Mouse (Mus musculus) kidney, adult 8-10 months (tissue): ENCODE measurements around the gene Appl2.

Source experiments
- DNase-seq, 2 experiments: peaks; one replicate each; pipeline ENCODE4 v3.0.0; 2022

Gene Appl2

DNA sequence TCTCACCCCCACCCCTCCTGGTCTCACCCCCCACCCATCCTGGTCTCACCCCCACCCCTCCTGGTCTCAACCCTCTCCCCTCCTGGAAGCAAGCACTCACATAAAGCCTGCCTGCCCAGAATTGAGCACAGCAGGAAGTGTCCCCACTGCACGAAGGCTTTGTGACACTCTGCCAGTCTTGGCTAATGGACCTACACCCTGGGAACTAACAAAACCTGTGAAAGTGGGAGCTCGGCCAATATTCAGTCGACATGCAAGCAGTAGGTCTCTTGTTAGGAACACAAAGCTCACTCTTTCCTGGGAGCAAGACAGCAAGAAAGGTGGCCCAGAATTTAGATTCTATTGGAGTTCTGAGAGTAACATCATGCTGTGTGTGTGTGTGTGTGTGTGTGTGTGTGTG is 17.6 kb downstream of the Appl2 start:
- DNase-seq, result no peak

DNA sequence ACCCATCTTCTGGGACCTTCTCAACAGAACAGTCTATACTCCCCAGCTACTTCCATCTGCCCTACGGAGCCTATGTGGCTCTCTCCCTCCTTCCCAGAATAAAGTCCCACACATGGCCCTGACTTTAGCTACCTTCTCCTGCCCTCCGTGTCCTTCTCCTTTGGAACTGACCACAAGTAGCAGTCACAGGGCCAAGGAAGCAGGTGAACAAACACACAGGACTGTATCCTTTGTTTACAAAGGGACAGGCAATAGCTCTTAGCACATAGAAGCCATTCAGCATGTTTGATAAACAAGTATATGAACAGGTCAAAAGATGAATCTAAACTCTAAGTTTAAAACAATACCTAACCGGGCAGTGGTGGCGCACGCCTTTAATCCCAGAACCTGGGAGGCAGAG is 18.7 kb downstream of the Appl2 start:
- DNase-seq, result no peak

- no peak for DNase-seq
Measured at GRCm38 (mm10) chr10:83629190-83629781, 19.3 kb downstream of the Appl2 start.

DNA sequence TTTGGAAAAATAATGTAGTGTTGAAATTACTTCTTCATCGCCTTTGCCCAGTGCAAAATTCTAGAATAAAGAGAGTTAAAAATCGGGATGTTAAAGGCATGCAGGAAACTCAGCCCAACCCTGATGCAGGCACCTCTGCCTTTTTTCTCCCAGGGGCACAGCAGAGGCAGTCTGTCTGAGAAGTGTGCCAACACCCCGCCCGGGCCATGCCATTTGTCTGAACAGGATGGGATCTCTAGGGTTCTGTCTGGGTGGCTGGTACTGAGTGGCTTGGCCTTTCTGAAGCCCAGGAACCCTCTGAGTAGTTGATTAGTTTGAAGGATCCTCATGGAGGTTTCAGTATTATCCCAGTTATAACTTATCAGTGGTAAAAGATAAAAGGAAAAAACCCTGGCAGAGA is 20.3 kb downstream of the Appl2 start:
- no peak for DNase-seq

GRCm38 (mm10) chr10:83627113-83627687 is 21.3 kb downstream of the Appl2 start:
- no peak for DNase-seq

GRCm38 (mm10) chr10:83624841-83625240 is 23.7 kb downstream of the Appl2 start:
- DNase-seq, result no peak

- DNase-seq, result no peak
Measured at GRCm38 (mm10) chr10:83624065-83624464, 24.5 kb downstream of the Appl2 start.

DNA sequence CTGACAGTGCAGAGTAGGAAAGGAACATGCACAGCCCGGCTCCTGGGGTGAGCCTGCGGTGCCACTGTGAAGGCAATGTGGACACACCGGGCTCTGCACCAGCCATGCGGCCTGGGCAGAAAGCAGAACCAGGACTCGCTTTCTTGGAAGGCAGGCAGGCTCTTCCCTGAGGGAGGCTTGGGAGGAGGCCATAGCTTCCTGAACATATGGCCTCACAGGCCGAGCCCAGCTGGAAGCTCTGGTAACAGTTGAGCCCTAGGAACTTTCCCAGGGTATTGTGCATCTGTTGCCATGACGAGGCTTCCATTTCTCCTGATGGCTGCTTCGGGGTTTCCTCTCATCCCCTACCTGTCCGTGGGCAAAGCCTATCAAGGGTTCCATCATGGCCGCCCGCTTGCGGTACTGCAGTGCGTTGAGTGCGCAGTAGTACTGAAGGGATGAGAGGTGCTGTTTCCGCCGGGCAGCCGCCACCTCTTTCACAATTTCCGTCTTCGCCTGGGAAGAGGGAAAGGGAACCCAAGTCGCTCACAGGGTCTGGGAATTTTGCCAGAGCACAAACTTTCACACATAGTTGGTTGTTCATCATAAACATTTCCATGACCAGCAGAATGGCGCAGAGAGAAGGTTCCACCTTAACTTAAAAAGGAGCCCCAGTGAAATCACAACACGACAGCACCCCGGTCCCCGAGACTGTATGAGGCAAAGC is 28.0 kb downstream of the Appl2 start:
- DNase-seq, result no peak

DNA sequence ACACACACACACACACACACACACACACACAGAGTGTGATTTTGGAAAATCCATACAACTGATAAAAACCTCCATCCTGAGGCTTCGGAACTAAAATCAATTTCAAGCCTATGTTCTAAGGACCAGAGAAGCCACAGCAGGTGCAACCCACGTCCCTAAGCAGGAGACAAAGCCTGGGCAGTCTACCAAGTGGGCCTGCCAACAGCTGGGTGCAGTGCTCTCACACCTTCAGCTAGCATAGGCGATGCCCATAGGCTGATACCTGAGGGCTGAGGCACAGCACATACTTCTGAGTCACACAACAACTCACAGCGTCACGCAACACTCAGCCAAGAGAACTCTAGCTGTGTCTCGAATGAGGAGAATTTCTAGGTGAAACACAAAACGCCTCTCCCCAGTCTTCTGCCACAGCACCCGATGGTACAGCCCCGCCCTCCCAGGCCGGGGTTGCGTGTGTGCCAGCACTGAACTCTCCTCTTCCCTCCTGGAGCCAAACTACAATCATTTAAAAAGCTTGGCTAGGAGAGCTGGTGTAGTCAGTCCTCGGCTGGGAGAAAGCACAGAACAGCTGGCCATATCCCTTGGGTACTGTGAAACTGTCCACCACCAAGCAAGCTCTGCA is 29.6 kb downstream of the Appl2 start:
- DNase-seq, result no peak

- peak in 1 of 2 experiments; percentile 21 for DNase-seq
Measured at GRCm38 (mm10) chr10:83617366-83617765, 31.2 kb downstream of the Appl2 start.

DNA sequence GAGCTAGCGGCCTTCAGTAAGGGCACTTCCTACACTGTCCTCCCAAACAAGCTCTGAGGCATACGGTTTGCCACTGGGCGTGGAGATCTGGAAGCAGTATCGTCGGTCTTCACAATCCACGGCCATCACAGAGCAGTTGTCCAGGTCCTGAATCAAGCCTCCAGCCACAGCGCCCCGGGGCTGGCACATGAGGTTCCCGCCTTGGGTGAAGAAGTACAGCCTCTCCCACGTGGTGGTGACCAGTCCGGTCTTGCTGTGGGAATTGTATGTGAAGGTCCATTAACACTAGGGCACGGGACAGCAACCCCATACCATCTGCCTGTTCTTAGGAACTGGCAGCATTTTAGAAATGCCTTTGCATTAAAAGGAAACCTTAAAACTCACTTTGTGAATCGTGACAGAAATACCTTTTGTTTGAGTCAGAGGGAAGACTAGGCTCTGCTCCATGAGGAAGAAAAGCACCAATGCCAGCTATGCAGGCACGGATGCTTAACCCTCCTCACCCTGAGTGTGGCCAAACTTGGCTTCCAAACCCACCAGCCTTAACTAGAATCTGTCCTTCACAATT is 35.8 kb downstream of the Appl2 start:
- no peak for DNase-seq

DNA sequence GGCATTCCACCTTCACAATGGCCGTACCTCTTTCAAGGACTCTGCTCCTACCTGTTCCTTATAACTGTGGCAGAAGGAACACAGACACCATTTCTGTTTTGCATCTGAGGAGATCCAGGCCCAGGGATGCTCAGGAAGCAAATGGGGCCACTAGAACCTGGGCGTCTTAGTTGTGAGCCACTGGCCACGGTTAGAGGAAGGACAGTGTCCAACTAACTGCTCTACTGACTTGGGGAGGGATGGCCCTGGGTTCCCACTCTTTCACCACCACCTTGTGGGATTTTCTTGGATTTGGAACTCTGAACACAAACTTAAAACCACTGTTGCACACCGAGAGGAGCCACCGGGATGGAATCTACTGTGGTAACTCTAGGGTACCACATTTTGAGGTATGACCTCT is 36.7 kb downstream of the Appl2 start:
- no peak for DNase-seq

DNA sequence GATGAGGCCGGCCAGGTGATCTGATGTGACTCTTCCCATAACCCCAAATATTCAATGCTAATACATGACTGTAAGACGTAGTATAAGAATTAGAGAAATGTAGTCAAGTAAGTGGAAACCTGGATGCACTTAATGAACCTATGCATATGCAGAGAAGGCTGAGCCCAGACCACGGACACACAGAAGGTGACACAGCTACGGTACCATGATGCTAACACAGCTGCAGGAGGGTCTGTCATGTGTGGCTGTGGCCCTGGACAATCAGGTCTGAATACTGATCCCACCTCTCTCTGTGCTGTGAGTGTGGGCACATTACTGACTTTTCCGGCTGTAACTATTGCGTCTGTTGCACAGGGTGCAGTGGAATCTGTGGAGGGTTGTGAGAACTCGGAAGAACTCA is 38.0 kb downstream of the Appl2 start:
- DNase-seq, result no peak

DNA sequence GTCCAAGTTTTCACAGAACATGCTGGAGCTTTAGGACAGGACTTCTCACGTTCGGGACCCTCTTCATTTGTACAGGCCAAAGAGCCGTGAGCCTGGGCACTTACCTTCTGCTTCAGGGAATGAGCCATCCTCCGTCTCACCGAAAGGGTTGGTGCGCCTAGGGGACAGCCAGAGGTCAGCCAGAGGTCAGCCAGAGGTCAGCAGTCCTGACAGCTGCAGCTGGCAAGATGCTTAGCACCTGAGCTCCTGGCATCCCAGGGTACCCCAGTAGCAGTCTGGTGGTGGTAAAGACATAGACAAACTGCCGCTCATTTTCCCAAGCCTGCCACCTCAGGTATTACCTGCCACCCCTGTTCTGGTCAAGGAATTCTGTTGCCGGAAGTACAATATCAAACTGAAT is 39.9 kb downstream of the Appl2 start:
- no peak for DNase-seq

DNA sequence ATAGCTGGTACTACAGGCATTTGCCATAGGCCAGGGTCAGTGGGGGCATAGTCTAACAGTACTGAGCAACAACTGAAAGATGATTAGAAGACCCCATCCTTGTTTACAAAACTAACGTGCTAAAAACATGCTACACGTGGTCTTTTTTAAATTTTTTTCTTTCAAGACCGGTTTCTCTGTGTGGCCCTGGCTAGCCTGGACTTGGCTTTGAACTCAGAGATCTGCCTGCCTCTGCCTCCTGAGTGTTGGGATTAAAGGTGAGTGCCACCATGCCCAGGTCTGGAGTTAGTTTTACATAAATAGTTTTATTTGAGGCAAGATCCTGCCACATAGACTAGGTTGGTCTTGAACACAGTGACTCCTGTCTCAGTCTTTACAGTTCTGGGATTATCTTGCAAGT is 41.4 kb downstream of the Appl2 start:
- DNase-seq, result no peak

DNA sequence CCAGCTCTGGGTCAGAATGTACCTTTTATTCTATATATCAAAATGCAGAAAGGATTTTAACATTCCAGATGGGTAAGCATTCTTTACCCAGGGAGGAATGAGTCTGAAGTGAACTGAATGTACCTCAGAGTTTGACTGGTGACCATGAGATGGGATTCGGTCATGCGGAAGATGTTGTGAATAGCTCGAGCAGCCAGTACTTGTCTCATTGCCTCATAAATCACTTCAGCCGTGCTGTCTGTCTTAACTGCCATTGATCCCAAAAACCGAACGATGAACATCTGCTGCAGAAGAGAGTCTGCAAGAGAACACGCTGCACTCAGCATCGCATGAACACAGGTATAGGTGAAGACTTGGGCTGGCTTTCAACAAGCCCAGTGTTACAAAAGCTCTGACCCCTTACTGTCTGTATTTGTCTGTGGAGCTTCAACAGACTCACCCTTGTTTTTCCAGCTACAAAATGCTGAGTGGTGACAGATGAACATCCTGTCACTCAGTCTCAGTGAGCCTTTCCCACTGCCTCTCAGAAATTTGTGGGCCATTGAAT is 42.8 kb downstream of the Appl2 start:
- DNase-seq, result no peak

- no peak for DNase-seq
Measured at GRCm38 (mm10) chr10:83603956-83604564, 44.5 kb downstream of the Appl2 start.

GRCm38 (mm10) chr10:83600650-83601049 is 47.9 kb downstream of the Appl2 start:
- DNase-seq, result no peak

DNA sequence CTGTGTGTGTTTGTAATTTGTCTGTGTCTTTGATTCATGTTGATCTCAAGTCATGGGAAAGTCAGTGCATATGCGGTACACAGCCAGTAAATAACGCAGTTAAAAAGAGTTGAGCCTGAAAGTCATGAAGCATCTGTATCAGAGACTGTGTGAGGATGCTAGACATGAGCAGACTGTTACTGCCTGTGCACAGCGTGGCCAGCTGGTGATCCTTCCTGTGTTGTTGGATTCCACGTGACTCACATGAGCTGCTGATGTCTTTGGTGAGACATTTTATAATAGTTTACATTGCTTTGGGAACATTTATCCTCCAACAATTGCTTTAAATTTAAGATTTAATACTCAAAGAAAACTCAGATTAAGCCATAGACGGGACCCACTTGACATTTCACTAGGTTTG is 54.0 kb downstream of the Appl2 start:
- no peak for DNase-seq

DNA sequence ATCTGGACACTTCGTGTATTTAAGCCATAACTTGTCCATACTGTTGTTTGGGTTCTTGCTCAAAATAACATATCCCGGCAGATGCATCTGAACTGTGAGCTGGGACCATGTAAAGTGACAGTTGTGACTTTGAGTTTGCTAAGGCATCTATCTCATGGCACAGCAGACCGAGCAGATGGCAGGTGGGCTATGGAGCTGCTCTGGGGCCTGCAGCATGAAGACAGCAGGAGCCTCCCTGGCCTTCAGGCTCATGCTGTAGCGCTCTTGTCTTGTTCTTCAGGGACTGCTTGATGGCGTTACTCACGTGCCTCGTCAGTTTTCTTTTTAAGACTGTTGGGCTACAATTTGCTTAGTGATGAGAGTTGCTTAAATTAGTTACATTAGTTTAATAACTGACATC is 55.9 kb downstream of the Appl2 start:
- no peak for DNase-seq

DNA sequence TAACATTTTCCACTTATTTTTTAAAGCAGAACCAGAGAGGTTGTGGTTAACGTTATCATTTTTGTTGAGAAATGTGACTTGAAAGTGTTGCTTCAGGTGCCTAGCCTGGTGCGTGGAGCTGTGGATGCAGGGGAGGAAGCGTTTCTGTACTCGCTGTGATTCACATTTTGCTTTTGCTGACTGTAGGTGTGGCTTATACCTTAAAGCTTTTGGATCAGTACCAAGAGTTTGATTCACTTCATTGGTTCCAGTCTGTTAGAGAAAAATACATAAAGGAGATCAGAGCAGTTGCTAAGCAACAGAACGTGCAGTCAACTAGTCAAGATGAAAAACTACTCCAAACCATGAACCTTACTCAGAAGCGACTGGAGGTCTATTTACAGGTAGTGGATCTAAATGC is 57.7 kb downstream of the Appl2 start:
- no peak for DNase-seq

- DNase-seq, result no peak
Measured at GRCm38 (mm10) chr10:83565449-83566441, 82.8 kb downstream of the Appl2 start.
